Mouse (Mus musculus) E14TG2a.4 (cell line): Measurements from ENCODE around the gene R3hdml.

Source experiments
- H3K27me3 ChIP-seq: 2 replicates; pipeline ENCODE4 v1.6.1; 2014; ENCODE audit warnings: low read length, control low read depth; ENCODE audit not compliant: insufficient read depth
- H3K36me3 ChIP-seq: 2 replicates; pipeline ENCODE4 v1.6.1; 2014; ENCODE audit warnings: low read length, control low read depth; ENCODE audit not compliant: insufficient read depth
- H3K4me1 ChIP-seq: replicated peaks from 2 replicates; pipeline ENCODE4 v1.6.1; 2014; ENCODE audit warnings: low read depth, low read length, control low read depth
- H3K4me3 ChIP-seq: replicated peaks from 2 replicates; pipeline ENCODE4 v1.5.1; 2014; ENCODE audit warnings: mild to moderate bottlenecking, low read length
- H3K9me3 ChIP-seq: 2 replicates; pipeline ENCODE4 v1.6.1; 2014; ENCODE audit warnings: low read length, control low read depth
- CTCF ChIP-seq: conservative IDR thresholded peaks from 2 replicates; pipeline ENCODE4 v1.5.1; 2014; ENCODE audit warnings: low read length
- NANOG ChIP-seq: IDR thresholded peaks from 2 replicates; pipeline ENCODE4 v1.6.1; 2014; ENCODE audit warnings: borderline replicate concordance, low read length, mixed read lengths
- POU5F1 ChIP-seq: IDR thresholded peaks from 2 replicates; pipeline ENCODE4 v1.6.1; 2014; ENCODE audit warnings: low read length, borderline replicate concordance

Gene R3hdml

DNA sequence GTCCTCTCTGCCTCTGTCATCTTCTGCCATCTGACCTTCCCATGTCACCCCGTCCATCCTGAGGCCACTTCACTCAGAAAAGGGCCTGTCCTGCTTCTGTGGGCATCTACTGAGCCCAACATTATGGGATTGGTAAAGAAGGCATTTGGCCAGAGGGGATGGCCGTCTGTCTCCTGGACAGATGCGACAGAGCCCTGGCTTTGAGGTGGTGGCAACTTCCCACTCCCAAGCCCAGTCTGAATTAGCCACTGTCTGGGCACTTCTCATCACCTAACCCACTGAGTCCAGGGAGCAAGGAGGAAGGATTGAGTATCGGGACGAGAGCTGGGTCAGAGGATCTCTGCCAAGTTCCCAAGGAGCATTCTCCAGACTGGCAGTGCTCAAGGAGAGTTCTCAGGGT, at the start of gene R3hdml:
TSS of gene R3hdml (plus strand) at position 301 of the 400 bp plus-strand sequence.
- TF ChIP-seq NANOG (no peak), POU5F1 (no peak), CTCF (no peak)
- Histone ChIP-seq H3K9me3 (no peaks in the 10 kb centered on the region), H3K36me3 (no peaks in the 10 kb centered on the region), H3K4me3 (peak within 1 kb of the TSS; percentile 53), H3K27me3 (0 out of 2 replicates have a peak, but pooled peaks cover 7% of the 10 kb centered on the region), H3K4me1 (peaks cover 55% of the 10 kb centered on the region)

DNA sequence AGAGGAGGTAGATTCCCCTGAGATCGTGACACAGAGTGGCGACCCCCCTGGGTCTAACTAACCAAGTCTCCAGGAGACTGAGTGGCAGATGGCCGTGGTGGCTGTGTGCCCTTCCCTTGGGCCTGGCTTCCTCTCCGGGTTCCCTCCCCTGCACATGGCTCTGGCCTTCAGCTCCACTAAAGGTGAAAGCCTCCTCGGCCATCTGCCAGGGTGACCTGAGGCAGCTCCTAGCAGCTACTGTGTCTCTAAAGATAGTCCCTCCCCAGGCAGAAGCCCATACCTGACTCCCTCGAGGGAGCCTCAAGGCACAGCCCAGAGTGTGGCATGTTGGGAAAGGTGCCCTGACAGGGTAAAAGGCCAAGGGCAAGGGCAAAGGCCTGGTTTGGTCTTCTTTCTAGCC, 48.6 kb upstream of the R3hdml start:
- Histone ChIP-seq H3K27me3 (peaks cover 10% of the 10 kb centered on the region), H3K4me3 (peak overlapping the region; percentile 43), H3K9me3 (no peaks in the 10 kb centered on the region), H3K36me3 (no peaks in the 10 kb centered on the region), H3K4me1 (peaks cover 45% of the 10 kb centered on the region)
- TF ChIP-seq CTCF (no peak), POU5F1 (no peak), NANOG (no peak)

DNA sequence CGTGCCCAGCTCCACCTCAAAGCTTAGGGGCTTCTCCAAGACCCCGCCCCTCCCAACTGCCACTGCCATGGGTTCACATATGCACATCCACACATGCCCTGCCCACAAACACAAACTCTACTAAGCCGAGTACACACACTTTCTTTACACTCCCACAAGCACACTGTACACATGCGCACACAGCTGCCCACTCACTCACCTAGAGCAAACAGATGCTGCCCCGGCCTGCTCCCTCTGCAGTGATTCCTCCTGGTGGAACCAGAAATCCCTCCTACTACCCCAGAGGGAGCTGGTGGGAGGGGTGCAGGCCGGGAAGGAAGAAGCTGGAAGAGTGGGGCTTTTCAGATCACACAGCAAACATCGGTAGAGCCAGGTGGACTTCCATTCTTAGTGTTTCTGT, 48.1 kb upstream of the R3hdml start:
- H3K36me3 ChIP-seq: no peaks in the 10 kb centered on the region
- TF ChIP-seq POU5F1: no peak
- no peak for TF ChIP-seq CTCF
- TF ChIP-seq NANOG: no peak
- H3K9me3 ChIP-seq: no peaks in the 10 kb centered on the region
- 0 out of 2 replicates have a peak, but pooled peaks cover 6% of the 10 kb centered on the region for H3K27me3 ChIP-seq
- H3K4me1 ChIP-seq: peaks cover 40% of the 10 kb centered on the region
- H3K4me3 ChIP-seq: peak overlapping the region; percentile 43

DNA sequence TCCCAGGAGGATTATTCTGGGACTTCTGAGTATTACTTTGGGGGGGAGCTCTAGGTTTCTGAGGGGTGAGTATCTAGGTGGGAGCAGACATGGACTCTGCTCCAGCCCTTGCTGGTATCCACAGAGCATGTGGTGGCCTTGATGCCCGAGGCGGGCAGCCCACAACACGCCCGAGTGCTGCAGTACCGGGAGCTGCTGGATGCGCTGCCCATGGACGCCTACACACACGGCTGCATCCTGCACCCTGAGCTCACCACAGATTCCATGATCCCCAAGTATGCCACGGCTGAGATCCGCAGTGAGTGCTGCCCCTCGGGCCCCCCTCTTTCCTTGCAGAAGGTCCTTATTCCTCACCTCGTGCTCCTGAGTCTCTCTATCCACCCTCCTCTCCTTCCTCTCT, 44.7 kb upstream of the R3hdml start:
- Histone ChIP-seq H3K4me1 (peaks cover 50% of the 10 kb centered on the region), H3K27me3 (peaks cover 5% of the 10 kb centered on the region), H3K4me3 (no peak overlapping the region), H3K9me3 (no peaks in the 10 kb centered on the region), H3K36me3 (no peaks in the 10 kb centered on the region)
- TF ChIP-seq POU5F1 (no peak), CTCF (no peak), NANOG (no peak)

DNA sequence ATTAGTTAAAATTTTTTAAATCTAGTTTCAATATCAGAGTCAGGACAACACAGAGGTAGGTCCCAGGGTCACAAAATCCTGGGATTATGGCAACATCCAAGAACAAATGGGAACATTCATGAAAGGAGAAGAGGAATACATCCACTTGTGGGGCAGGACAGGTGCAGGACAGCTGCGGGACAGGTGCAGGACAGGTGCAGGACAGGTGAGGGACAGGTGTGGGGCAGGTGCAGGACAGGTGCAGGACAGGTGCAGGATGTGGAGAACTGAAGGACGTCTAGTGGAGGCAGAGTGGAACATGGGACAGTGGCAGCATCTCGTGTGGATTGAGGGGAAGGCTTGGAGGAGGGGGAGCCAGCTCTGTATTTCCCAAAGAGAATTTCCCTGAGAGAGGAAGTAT, 42.8 kb upstream of the R3hdml start:
- no peaks in the 10 kb centered on the region for H3K9me3 ChIP-seq
- no peak for TF ChIP-seq CTCF
- no peak for TF ChIP-seq POU5F1
- TF ChIP-seq NANOG: no peak
- no peak overlapping the region for H3K4me3 ChIP-seq
- H3K36me3 ChIP-seq: no peaks in the 10 kb centered on the region
- H3K4me1 ChIP-seq: peaks cover 57% of the 10 kb centered on the region
- H3K27me3 ChIP-seq: peaks cover 5% of the 10 kb centered on the region

DNA sequence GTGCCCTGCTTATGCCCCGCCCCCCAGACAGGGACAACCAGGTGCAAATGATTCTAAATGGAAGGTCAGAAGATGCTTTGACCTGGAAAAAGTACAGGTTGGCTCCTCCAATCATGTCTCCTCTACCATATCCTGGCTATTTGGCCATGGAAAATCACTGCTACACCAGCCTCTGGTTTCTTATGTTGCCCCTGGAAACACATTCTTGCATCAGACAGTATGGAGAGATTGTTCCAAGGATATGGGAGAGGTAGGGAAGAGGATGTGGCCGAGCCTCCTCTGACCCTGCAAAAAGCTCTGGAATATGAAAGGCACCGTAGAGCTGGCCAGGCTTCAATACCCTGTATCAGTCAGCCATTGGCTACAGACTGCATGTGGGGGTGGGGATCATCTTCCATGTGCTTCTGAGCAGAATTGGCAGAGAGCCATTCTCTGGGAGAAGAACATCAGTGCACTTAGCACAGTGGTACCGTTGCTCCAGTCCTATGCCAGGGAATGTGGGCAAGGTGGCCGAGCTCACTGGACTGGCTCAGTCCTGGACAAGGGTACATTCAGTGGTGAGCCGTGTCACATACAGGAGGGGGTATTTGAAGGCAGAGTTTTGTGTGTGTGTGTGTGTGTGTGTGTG, 41.3 kb upstream of the R3hdml start:
- Histone ChIP-seq H3K36me3 (no peaks in the 10 kb centered on the region), H3K9me3 (no peaks in the 10 kb centered on the region), H3K27me3 (peaks cover 5% of the 10 kb centered on the region), H3K4me3 (no peak overlapping the region), H3K4me1 (peaks cover 64% of the 10 kb centered on the region)
- no peak for TF ChIP-seq CTCF
- no peak for TF ChIP-seq POU5F1

DNA sequence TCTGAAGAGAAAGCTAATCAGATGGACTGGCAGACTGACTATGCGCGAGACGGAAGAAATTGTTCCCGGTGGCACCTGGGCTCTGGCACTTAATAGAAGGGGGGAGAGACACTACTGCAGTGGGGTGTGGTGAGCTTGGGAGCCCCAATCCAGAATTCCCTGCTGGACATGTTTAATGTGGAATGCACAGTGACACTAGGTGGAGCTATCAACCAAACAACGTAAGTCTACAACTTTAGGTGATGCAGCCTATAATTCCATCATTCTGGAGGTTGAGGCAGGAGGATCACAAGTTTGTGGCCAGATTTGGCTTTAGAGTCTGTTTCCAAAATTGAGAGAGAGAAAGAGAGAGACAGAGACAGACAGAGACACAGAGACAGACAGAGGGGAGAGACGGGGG, 39.4 kb upstream of the R3hdml start:
- Histone ChIP-seq H3K27me3 (peaks cover 5% of the 10 kb centered on the region), H3K36me3 (no peaks in the 10 kb centered on the region), H3K4me3 (no peak overlapping the region), H3K9me3 (no peaks in the 10 kb centered on the region), H3K4me1 (peaks cover 52% of the 10 kb centered on the region)
- TF ChIP-seq CTCF (no peak), POU5F1 (no peak), NANOG (no peak)

DNA sequence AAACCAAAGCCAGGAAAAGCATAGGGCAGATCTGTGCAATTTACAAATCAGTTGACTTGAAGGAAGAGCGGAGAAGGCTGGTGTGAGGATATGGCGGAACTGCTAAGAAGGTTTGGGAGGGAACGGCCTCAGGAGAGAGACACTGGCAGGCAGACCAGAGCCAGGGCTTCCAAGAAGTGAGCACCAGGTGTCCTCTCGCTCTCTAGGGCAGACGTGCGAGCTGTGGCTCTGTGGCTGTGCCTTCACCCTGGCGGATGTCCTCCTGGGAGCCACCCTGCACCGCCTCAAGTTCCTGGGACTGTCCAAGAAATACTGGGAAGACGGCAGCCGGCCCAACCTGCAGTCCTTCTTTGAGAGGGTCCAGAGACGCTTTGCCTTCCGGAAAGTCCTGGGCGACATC, 38.7 kb upstream of the R3hdml start:
- no peak for TF ChIP-seq CTCF
- TF ChIP-seq POU5F1: no peak
- TF ChIP-seq NANOG: no peak
- peak overlapping the region; percentile 32 for H3K4me3 ChIP-seq
- peaks cover 58% of the 10 kb centered on the region for H3K4me1 ChIP-seq
- H3K27me3 ChIP-seq: peaks cover 5% of the 10 kb centered on the region
- no peaks in the 10 kb centered on the region for H3K9me3 ChIP-seq
- H3K36me3 ChIP-seq: no peaks in the 10 kb centered on the region

DNA sequence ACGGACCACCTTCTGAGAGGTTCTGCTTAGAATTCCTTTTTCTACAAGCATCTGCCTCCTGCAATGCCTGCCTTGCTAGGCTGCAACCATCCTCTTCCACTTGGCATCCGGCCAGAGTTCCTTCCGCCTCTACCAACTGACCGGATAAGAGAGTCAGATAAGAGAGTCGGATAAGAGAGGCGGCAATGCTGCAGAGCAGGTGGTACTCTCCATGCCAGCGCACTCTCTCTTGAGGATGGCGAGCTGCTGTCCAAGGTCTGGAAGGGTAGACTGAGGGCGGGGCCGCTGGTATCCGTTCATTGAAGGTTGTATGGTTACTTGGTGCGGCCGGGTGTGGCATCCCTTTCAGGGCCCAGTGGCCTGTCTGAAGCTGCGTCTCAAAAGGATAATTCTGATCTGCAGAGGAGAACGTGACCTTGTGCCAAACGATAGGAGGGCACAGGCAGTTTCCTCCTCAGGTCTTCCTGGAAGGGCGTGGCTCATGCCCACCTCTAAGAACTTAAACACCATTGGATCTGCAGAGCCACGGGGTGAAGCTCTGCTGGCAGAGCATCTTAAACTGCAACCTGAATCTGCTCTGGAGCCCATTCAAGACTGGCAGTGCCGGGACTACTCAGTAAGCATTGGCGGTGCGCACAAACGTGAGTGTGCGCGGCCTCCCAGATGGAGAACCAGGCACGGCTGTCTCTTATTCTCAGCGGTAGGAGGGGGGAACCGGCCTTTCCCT, 33.4 kb upstream of the R3hdml start:
- Histone ChIP-seq H3K27me3 (no peaks in the 10 kb centered on the region), H3K9me3 (peaks cover 21% of the 10 kb centered on the region), H3K4me3 (peak overlapping the region; percentile 71), H3K36me3 (peaks cover 15% of the 10 kb centered on the region; the same call in 1 of the 2 replicates), H3K4me1 (peaks cover 71% of the 10 kb centered on the region)
- TF ChIP-seq NANOG (no peak), POU5F1 (no peak), CTCF (no peak)
